Mouse (Mus musculus) CH12.LX (cell line): Measurements from ENCODE around the gene Cd38. TPM values are rescaled to one million over a fixed set of nuclear protein-coding genes. Genes with fewer than 3 reads are reported as not detected.

Experiments used
- DNase-seq: peaks from one replicate; pipeline ENCODE4 v3.0.0-alpha.2; 2013; ENCODE audit errors: extremely low read depth
- H3K27ac ChIP-seq: 2 replicates; pipeline ENCODE4 v1.5.1; 2012; ENCODE audit warnings: low read depth, mild to moderate bottlenecking, control low read depth, moderate library complexity; ENCODE audit not compliant: insufficient read depth
- H3K27me3 ChIP-seq: replicated peaks from 2 replicates; pipeline ENCODE3; 2012; ENCODE audit warnings: inconsistent platforms
- H3K36me3 ChIP-seq, 2 experiments: replicated peaks in 1 of 2; 2 replicates each; pipeline versions ENCODE3 to v1.6.1; 2012; ENCODE audit warnings: inconsistent platforms in 1 of 2, low read length in 1 of 2, mild to moderate bottlenecking in 1 of 2, mixed read lengths in 1 of 2, moderate library complexity in 1 of 2; ENCODE audit not compliant: control insufficient read depth in 1 of 2, insufficient read depth in 1 of 2
- H3K4me1 ChIP-seq, 2 experiments: 2 replicates each; pipeline ENCODE4 v1.6.1; 2012; ENCODE audit warnings: inconsistent platforms in 1 of 2, moderate library complexity in 1 of 2; ENCODE audit not compliant: insufficient read depth in 2 of 2, control insufficient read depth in 1 of 2
- H3K4me2 ChIP-seq: 2 replicates; pipeline ENCODE4 v1.6.1; 2012; ENCODE audit warnings: low read depth, mild to moderate bottlenecking, control low read depth; ENCODE audit not compliant: poor library complexity, insufficient read depth, severe bottlenecking
- H3K4me3 ChIP-seq, 3 experiments: fragments of 150-350 bp in 1 of 3; sonication (generic) in 1 of 3; replicated peaks in 1 of 3; 2 replicates each; pipeline versions ENCODE3 to v1.5.1; 2011 to 2012; ENCODE audit warnings: low read depth in 2 of 3, low read length in 2 of 3, mild to moderate bottlenecking in 2 of 3, moderate library complexity in 2 of 3, control low read depth in 1 of 3, improper control_type of control experiment in 1 of 3, inconsistent platforms in 1 of 3, mixed read lengths in 1 of 3; ENCODE audit not compliant: poor library complexity in 1 of 3
- H3K79me2 ChIP-seq: replicated peaks from 2 replicates; pipeline ENCODE4 v1.6.1; 2012; ENCODE audit warnings: mild to moderate bottlenecking, moderate library complexity; ENCODE audit not compliant: control insufficient read depth, poor library complexity, insufficient read depth, severe bottlenecking; ENCODE audit errors: extremely low read depth
- H3K9ac ChIP-seq: 2 replicates; pipeline ENCODE4 v1.6.1; 2012; ENCODE audit warnings: low read depth, mild to moderate bottlenecking, control low read depth, moderate library complexity; ENCODE audit not compliant: insufficient read depth
- H3K9me3 ChIP-seq: replicated peaks from 2 replicates; pipeline ENCODE3; 2012; ENCODE audit warnings: low read length, inconsistent platforms, mixed read lengths
- CHD1 ChIP-seq: IDR thresholded peaks from 2 replicates; pipeline ENCODE4 v1.6.1; 2012; ENCODE audit warnings: low read depth, low read length, improper control_type of control experiment, inconsistent platforms
- CTCF ChIP-seq, 2 experiments: IDR thresholded peaks in 1 of 2; conservative IDR thresholded peaks in 1 of 2; 2 replicates each; pipeline ENCODE4 v1.5.1; 2011 to 2012; ENCODE audit warnings: low read depth in 2 of 2, low read length in 2 of 2, improper control_type of control experiment in 1 of 2, inconsistent platforms in 1 of 2, mild to moderate bottlenecking in 1 of 2, moderate library complexity in 1 of 2
- E2F4 ChIP-seq: IDR thresholded peaks from 2 replicates; pipeline ENCODE4 v1.6.1; 2011; ENCODE audit warnings: low read depth, low read length, improper control_type of control experiment; ENCODE audit not compliant: insufficient replicate concordance
- GABPA ChIP-seq: IDR thresholded peaks from 2 replicates; pipeline ENCODE4 v1.6.1; 2012; ENCODE audit warnings: low read depth, low read length, improper control_type of control experiment, inconsistent platforms; ENCODE audit not compliant: insufficient replicate concordance
- HCFC1 ChIP-seq: IDR thresholded peaks from 2 replicates; pipeline ENCODE4 v1.6.1; 2012; ENCODE audit warnings: low read depth, mild to moderate bottlenecking, inconsistent platforms, low read length, improper control_type of control experiment
- IRF4 ChIP-seq: IDR thresholded peaks from 2 replicates; pipeline ENCODE4 v1.6.1; 2014; ENCODE audit warnings: low read depth, mild to moderate bottlenecking, inconsistent platforms, low read length, improper control_type of control experiment
- JUN ChIP-seq: IDR thresholded peaks from 2 replicates; pipeline ENCODE4 v1.6.1; 2011; ENCODE audit warnings: low read depth, mild to moderate bottlenecking, low read length, improper control_type of control experiment, moderate library complexity; ENCODE audit not compliant: insufficient read depth
- JUND ChIP-seq: conservative IDR thresholded peaks from 2 replicates; pipeline ENCODE4 v1.6.1; 2011; ENCODE audit warnings: low read depth, low read length, improper control_type of control experiment
- KAT2A ChIP-seq: IDR thresholded peaks from 2 replicates; pipeline ENCODE4 v1.6.1; 2012; ENCODE audit warnings: low read length, improper control_type of control experiment, inconsistent platforms; ENCODE audit not compliant: insufficient replicate concordance
- MAZ ChIP-seq: IDR thresholded peaks from 2 replicates; pipeline ENCODE4 v1.6.1; 2012; ENCODE audit warnings: low read depth, mild to moderate bottlenecking, inconsistent platforms, low read length, improper control_type of control experiment, moderate library complexity
- MXI1 ChIP-seq: IDR thresholded peaks from 2 replicates; pipeline ENCODE4 v1.6.1; 2011; ENCODE audit warnings: mild to moderate bottlenecking, low read depth, low read length, improper control_type of control experiment
- MYC ChIP-seq: IDR thresholded peaks from 2 replicates; pipeline ENCODE4 v1.6.1; 2011; ENCODE audit warnings: low read depth, mild to moderate bottlenecking, improper control_type of control experiment, low read length
- NELFE ChIP-seq: IDR thresholded peaks from 2 replicates; pipeline ENCODE4 v1.6.1; 2011; ENCODE audit warnings: low read depth, low read length, improper control_type of control experiment
- POLR2A ChIP-seq: IDR thresholded peaks from 2 replicates; pipeline ENCODE4 v1.6.1; 2011; ENCODE audit warnings: low read depth, mild to moderate bottlenecking, improper control_type of control experiment, low read length
- POLR2AphosphoS2 ChIP-seq: IDR thresholded peaks from 2 replicates; pipeline ENCODE4 v1.6.1; 2011; ENCODE audit warnings: low read depth, low read length, improper control_type of control experiment
- RAD21 ChIP-seq: IDR thresholded peaks from 2 replicates; pipeline ENCODE4 v1.6.1; 2011; ENCODE audit warnings: low read depth, mild to moderate bottlenecking, low read length, improper control_type of control experiment, moderate library complexity
- SIN3A ChIP-seq: IDR thresholded peaks from 2 replicates; pipeline ENCODE4 v1.6.1; 2012; ENCODE audit warnings: low read length, improper control_type of control experiment, inconsistent platforms
- TBP ChIP-seq: conservative IDR thresholded peaks from 2 replicates; pipeline ENCODE4 v1.6.1; 2011; ENCODE audit warnings: low read depth, low read length, improper control_type of control experiment
- TCF12 ChIP-seq: IDR thresholded peaks from 2 replicates; pipeline ENCODE4 v1.6.1; 2014; ENCODE audit warnings: low read depth, mild to moderate bottlenecking, inconsistent platforms, low read length, improper control_type of control experiment
- USF2 ChIP-seq: conservative IDR thresholded peaks from 2 replicates; pipeline ENCODE4 v1.6.1; 2011; ENCODE audit warnings: low read depth, low read length, improper control_type of control experiment
- ZC3H11A ChIP-seq: IDR thresholded peaks from 2 replicates; pipeline ENCODE4 v1.6.1; 2012; ENCODE audit warnings: low read depth, mild to moderate bottlenecking, inconsistent platforms, low read length, improper control_type of control experiment
- ZKSCAN1 ChIP-seq: IDR thresholded peaks from 2 replicates; pipeline ENCODE4 v1.6.1; 2012; ENCODE audit warnings: low read depth, inconsistent platforms, low read length, improper control_type of control experiment, borderline replicate concordance
- ZMIZ1 ChIP-seq: IDR thresholded peaks from 2 replicates; pipeline ENCODE4 v1.6.1; 2012; ENCODE audit warnings: low read depth, mild to moderate bottlenecking, inconsistent platforms, low read length, improper control_type of control experiment
- dilution Hi-C: fragments of 300-500 bp; cut with MboI; formaldehyde crosslinking; loops from 2 replicates; pipeline ENCODE4 v1.14.3; 2020; ENCODE audit warnings: low sequenced_read_pairs; ENCODE audit not compliant: extremely low pct_unique_long_range_greater_than_20kb, extremely low pct_ligation_motif_present
- in situ Hi-C: fragments of 300-500 bp; cut with MboI; formaldehyde crosslinking; loops from 3 replicates; pipeline ENCODE4 v1.14.3; 2019; ENCODE audit warnings: low sequenced_read_pairs, low pct_ligation_motif_present, low pct_unique_long_range_greater_than_20kb, mixed read lengths
- polyA plus RNA-seq: library from polyadenylated mRNA; unstranded; fragments of >175 nt; gene quantifications from 2 replicates; pipeline ENCODE4 v1.2.1, GENCODE M21; 2012; ENCODE audit warnings: low read depth; ENCODE audit not compliant: insufficient read length
- total RNA-seq, 2 experiments: library from RNA; depleted of rRNA; stranded (reverse); fragments of 300-350 nt in 1 of 2; fragments of >200 nt in 1 of 2; gene quantifications; 2 replicates each; pipeline ENCODE4 v1.2.3; 2012 to 2014

Cd38 gene
- total and polyA plus RNA-seq, 3 experiments, result 0.93 to 3.3 (median 1.5) TPM

GRCm38 (mm10) chr5:43847555-43847954 is 20.8 kb upstream of the Cd38 start:
- no peak for DNase-seq
- Histone ChIP-seq H3K9ac (no peak overlapping the region), H3K9me3 (peaks cover 11% of the 10 kb centered on the region), H3K27ac (no peak overlapping the region), H3K36me3 (no peaks in the 10 kb centered on the region), H3K4me3 (no peak overlapping the region), H3K79me2 (no peaks in the 10 kb centered on the region)
- dilution Hi-C loops, result no loop called here
- TF ChIP-seq MAZ (no peak), USF2 (no peak), SIN3A (no peak), CTCF (conservative IDR thresholded peaks at IDR 0.05 in 1 of 2, IDR thresholded peaks at IDR 0.05 in 1 of 2; ENCODE audit: low read depth in 2 of 2, low read length in 2 of 2) (no peak), MYC (no peak), KAT2A (no peak), IRF4 (no peak), HCFC1 (no peak), POLR2A (no peak), E2F4 (no peak), JUN (no peak), TCF12 (no peak)
- TF ChIP-seq, all 38 proteins: peak for 0
- Histone ChIP-seq H3K4me2 (no peak overlapping the region), H3K4me1 (peaks cover 4 to 32% of the 10 kb centered on the region in 2 experiments), H3K27me3 (no peaks in the 10 kb centered on the region)
- in situ Hi-C loops, result no loop called here

DNA sequence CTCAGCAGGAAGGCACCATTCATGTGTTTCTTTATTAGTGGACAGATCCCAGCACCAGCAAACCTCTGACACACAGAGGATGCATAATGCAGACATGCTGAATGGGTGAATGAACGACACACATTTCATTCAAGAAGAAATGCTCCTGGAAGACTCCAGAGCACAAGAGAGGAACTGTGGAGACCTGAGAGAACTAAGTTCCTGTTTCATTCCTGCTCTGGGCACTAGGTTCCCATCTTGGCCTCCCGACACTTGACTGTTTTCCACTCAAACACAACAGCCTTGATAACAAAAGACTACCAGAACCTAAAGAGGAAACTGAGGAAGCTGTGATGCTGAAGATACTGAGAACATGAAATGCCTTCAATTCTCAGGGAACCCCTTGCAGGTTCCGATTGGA is 20.1 kb upstream of the Cd38 start:
- no peak overlapping the region for H3K4me3 ChIP-seq
- H3K9ac ChIP-seq, result no peak overlapping the region
- peaks cover 11% of the 10 kb centered on the region for H3K9me3 ChIP-seq
- no peak for TF ChIP-seq ZMIZ1
- no peak for TF ChIP-seq ZKSCAN1
- TF ChIP-seq MXI1, result no peak
- no peak for TF ChIP-seq ZC3H11A
- no peak for TF ChIP-seq POLR2AphosphoS2
- TF ChIP-seq JUND, result no peak
- no peak for TF ChIP-seq GABPA
- no peak for TF ChIP-seq JUN
- no peak for TF ChIP-seq CHD1
- no peak for TF ChIP-seq RAD21
- TF ChIP-seq TBP, result no peak
- no peak for TF ChIP-seq NELFE
- H3K27me3 ChIP-seq, result no peaks in the 10 kb centered on the region
- H3K36me3 ChIP-seq, result no peaks in the 10 kb centered on the region
- in situ Hi-C loops, result no loop called here
- no peak overlapping the region for H3K4me2 ChIP-seq
- dilution Hi-C loops, result no loop called here
- no peak for DNase-seq
- H3K27ac ChIP-seq, result no peak overlapping the region
- peaks cover 7 to 30% of the 10 kb centered on the region in 2 experiments for H3K4me1 ChIP-seq
- H3K79me2 ChIP-seq, result no peaks in the 10 kb centered on the region
